Mouse (Mus musculus) CH12.LX (cell line): ENCODE data around the gene Tmc4. TPM values are rescaled to one million over a fixed set of nuclear protein-coding genes. Genes with fewer than 3 reads are reported as not detected.

Experiments
- DNase-seq: peaks from one replicate; pipeline ENCODE4 v3.0.0-alpha.2; 2013; ENCODE audit errors: extremely low read depth
- H3K27ac ChIP-seq: 2 replicates; pipeline ENCODE4 v1.5.1; 2012; ENCODE audit warnings: low read depth, mild to moderate bottlenecking, control low read depth, moderate library complexity; ENCODE audit not compliant: insufficient read depth
- H3K27me3 ChIP-seq: replicated peaks from 2 replicates; pipeline ENCODE3; 2012; ENCODE audit warnings: inconsistent platforms
- H3K36me3 ChIP-seq, 2 experiments: replicated peaks in 1 of 2; 2 replicates each; pipeline versions ENCODE3 to v1.6.1; 2012; ENCODE audit warnings: inconsistent platforms in 1 of 2, low read length in 1 of 2, mild to moderate bottlenecking in 1 of 2, mixed read lengths in 1 of 2, moderate library complexity in 1 of 2; ENCODE audit not compliant: control insufficient read depth in 1 of 2, insufficient read depth in 1 of 2
- H3K4me1 ChIP-seq, 2 experiments: 2 replicates each; pipeline ENCODE4 v1.6.1; 2012; ENCODE audit warnings: inconsistent platforms in 1 of 2, moderate library complexity in 1 of 2; ENCODE audit not compliant: insufficient read depth in 2 of 2, control insufficient read depth in 1 of 2
- H3K4me2 ChIP-seq: 2 replicates; pipeline ENCODE4 v1.6.1; 2012; ENCODE audit warnings: low read depth, mild to moderate bottlenecking, control low read depth; ENCODE audit not compliant: poor library complexity, insufficient read depth, severe bottlenecking
- H3K4me3 ChIP-seq, 3 experiments: fragments of 150-350 bp in 1 of 3; sonication (generic) in 1 of 3; replicated peaks in 1 of 3; 2 replicates each; pipeline versions ENCODE3 to v1.5.1; 2011 to 2012; ENCODE audit warnings: low read depth in 2 of 3, low read length in 2 of 3, mild to moderate bottlenecking in 2 of 3, moderate library complexity in 2 of 3, control low read depth in 1 of 3, improper control_type of control experiment in 1 of 3, inconsistent platforms in 1 of 3, mixed read lengths in 1 of 3; ENCODE audit not compliant: poor library complexity in 1 of 3
- H3K79me2 ChIP-seq: replicated peaks from 2 replicates; pipeline ENCODE4 v1.6.1; 2012; ENCODE audit warnings: mild to moderate bottlenecking, moderate library complexity; ENCODE audit not compliant: control insufficient read depth, poor library complexity, insufficient read depth, severe bottlenecking; ENCODE audit errors: extremely low read depth
- H3K9ac ChIP-seq: 2 replicates; pipeline ENCODE4 v1.6.1; 2012; ENCODE audit warnings: low read depth, mild to moderate bottlenecking, control low read depth, moderate library complexity; ENCODE audit not compliant: insufficient read depth
- H3K9me3 ChIP-seq: replicated peaks from 2 replicates; pipeline ENCODE3; 2012; ENCODE audit warnings: low read length, inconsistent platforms, mixed read lengths
- BHLHE40 ChIP-seq: IDR thresholded peaks from 2 replicates; pipeline ENCODE4 v1.6.1; 2011; ENCODE audit warnings: mild to moderate bottlenecking, low read depth, low read length, improper control_type of control experiment
- CHD1 ChIP-seq: IDR thresholded peaks from 2 replicates; pipeline ENCODE4 v1.6.1; 2012; ENCODE audit warnings: low read depth, low read length, improper control_type of control experiment, inconsistent platforms
- CHD2 ChIP-seq: IDR thresholded peaks from 2 replicates; pipeline ENCODE4 v1.6.1; 2011; ENCODE audit warnings: low read length, improper control_type of control experiment
- CTCF ChIP-seq, 2 experiments: IDR thresholded peaks in 1 of 2; conservative IDR thresholded peaks in 1 of 2; 2 replicates each; pipeline ENCODE4 v1.5.1; 2011 to 2012; ENCODE audit warnings: low read depth in 2 of 2, low read length in 2 of 2, improper control_type of control experiment in 1 of 2, inconsistent platforms in 1 of 2, mild to moderate bottlenecking in 1 of 2, moderate library complexity in 1 of 2
- E2F4 ChIP-seq: IDR thresholded peaks from 2 replicates; pipeline ENCODE4 v1.6.1; 2011; ENCODE audit warnings: low read depth, low read length, improper control_type of control experiment; ENCODE audit not compliant: insufficient replicate concordance
- EP300 ChIP-seq: IDR thresholded peaks from 2 replicates; pipeline ENCODE4 v1.6.1; 2011; ENCODE audit warnings: low read length, improper control_type of control experiment
- ETS1 ChIP-seq: conservative IDR thresholded peaks from 2 replicates; pipeline ENCODE4 v1.6.1; 2012; ENCODE audit warnings: low read depth, mild to moderate bottlenecking, inconsistent platforms, low read length, improper control_type of control experiment, moderate library complexity
- GABPA ChIP-seq: IDR thresholded peaks from 2 replicates; pipeline ENCODE4 v1.6.1; 2012; ENCODE audit warnings: low read depth, low read length, improper control_type of control experiment, inconsistent platforms; ENCODE audit not compliant: insufficient replicate concordance
- HCFC1 ChIP-seq: IDR thresholded peaks from 2 replicates; pipeline ENCODE4 v1.6.1; 2012; ENCODE audit warnings: low read depth, mild to moderate bottlenecking, inconsistent platforms, low read length, improper control_type of control experiment
- JUN ChIP-seq: IDR thresholded peaks from 2 replicates; pipeline ENCODE4 v1.6.1; 2011; ENCODE audit warnings: low read depth, mild to moderate bottlenecking, low read length, improper control_type of control experiment, moderate library complexity; ENCODE audit not compliant: insufficient read depth
- JUND ChIP-seq: conservative IDR thresholded peaks from 2 replicates; pipeline ENCODE4 v1.6.1; 2011; ENCODE audit warnings: low read depth, low read length, improper control_type of control experiment
- KAT2A ChIP-seq: IDR thresholded peaks from 2 replicates; pipeline ENCODE4 v1.6.1; 2012; ENCODE audit warnings: low read length, improper control_type of control experiment, inconsistent platforms; ENCODE audit not compliant: insufficient replicate concordance
- MAFK ChIP-seq: IDR thresholded peaks from 2 replicates; pipeline ENCODE4 v1.6.1; 2011; ENCODE audit warnings: low read length, improper control_type of control experiment; ENCODE audit not compliant: insufficient replicate concordance
- MAX ChIP-seq: IDR thresholded peaks from 2 replicates; pipeline ENCODE4 v1.6.1; 2011; ENCODE audit warnings: low read length, improper control_type of control experiment
- MAZ ChIP-seq: IDR thresholded peaks from 2 replicates; pipeline ENCODE4 v1.6.1; 2012; ENCODE audit warnings: low read depth, mild to moderate bottlenecking, inconsistent platforms, low read length, improper control_type of control experiment, moderate library complexity
- MEF2A ChIP-seq: IDR thresholded peaks from 2 replicates; pipeline ENCODE4 v1.6.1; 2014; ENCODE audit warnings: low read depth, mild to moderate bottlenecking, inconsistent platforms, low read length, improper control_type of control experiment, borderline replicate concordance
- MXI1 ChIP-seq: IDR thresholded peaks from 2 replicates; pipeline ENCODE4 v1.6.1; 2011; ENCODE audit warnings: mild to moderate bottlenecking, low read depth, low read length, improper control_type of control experiment
- MYC ChIP-seq: IDR thresholded peaks from 2 replicates; pipeline ENCODE4 v1.6.1; 2011; ENCODE audit warnings: low read depth, mild to moderate bottlenecking, improper control_type of control experiment, low read length
- NRF1 ChIP-seq: IDR thresholded peaks from 2 replicates; pipeline ENCODE4 v1.6.1; 2014; ENCODE audit warnings: low read depth, mild to moderate bottlenecking, inconsistent platforms, low read length, improper control_type of control experiment, moderate library complexity
- POLR2AphosphoS2 ChIP-seq: IDR thresholded peaks from 2 replicates; pipeline ENCODE4 v1.6.1; 2011; ENCODE audit warnings: low read depth, low read length, improper control_type of control experiment
- RCOR1 ChIP-seq: conservative IDR thresholded peaks from 2 replicates; pipeline ENCODE4 v1.6.1; 2012; ENCODE audit warnings: low read depth, mild to moderate bottlenecking, inconsistent platforms, low read length, improper control_type of control experiment
- SMC3 ChIP-seq: IDR thresholded peaks from 2 replicates; pipeline ENCODE4 v1.6.1; 2011; ENCODE audit warnings: low read depth, low read length, improper control_type of control experiment
- TCF12 ChIP-seq: IDR thresholded peaks from 2 replicates; pipeline ENCODE4 v1.6.1; 2014; ENCODE audit warnings: low read depth, mild to moderate bottlenecking, inconsistent platforms, low read length, improper control_type of control experiment
- USF1 ChIP-seq: IDR thresholded peaks from 2 replicates; pipeline ENCODE4 v1.6.1; 2014; ENCODE audit warnings: low read depth, mild to moderate bottlenecking, inconsistent platforms, low read length, improper control_type of control experiment
- ZC3H11A ChIP-seq: IDR thresholded peaks from 2 replicates; pipeline ENCODE4 v1.6.1; 2012; ENCODE audit warnings: low read depth, mild to moderate bottlenecking, inconsistent platforms, low read length, improper control_type of control experiment
- ZKSCAN1 ChIP-seq: IDR thresholded peaks from 2 replicates; pipeline ENCODE4 v1.6.1; 2012; ENCODE audit warnings: low read depth, inconsistent platforms, low read length, improper control_type of control experiment, borderline replicate concordance
- ZMIZ1 ChIP-seq: IDR thresholded peaks from 2 replicates; pipeline ENCODE4 v1.6.1; 2012; ENCODE audit warnings: low read depth, mild to moderate bottlenecking, inconsistent platforms, low read length, improper control_type of control experiment
- ZNF384 ChIP-seq: IDR thresholded peaks from 2 replicates; pipeline ENCODE4 v1.6.1; 2012; ENCODE audit warnings: low read depth, low read length, improper control_type of control experiment, inconsistent platforms
- dilution Hi-C: fragments of 300-500 bp; cut with MboI; formaldehyde crosslinking; loops from 2 replicates; pipeline ENCODE4 v1.14.3; 2020; ENCODE audit warnings: low sequenced_read_pairs; ENCODE audit not compliant: extremely low pct_unique_long_range_greater_than_20kb, extremely low pct_ligation_motif_present
- in situ Hi-C: fragments of 300-500 bp; cut with MboI; formaldehyde crosslinking; loops from 3 replicates; pipeline ENCODE4 v1.14.3; 2019; ENCODE audit warnings: low sequenced_read_pairs, low pct_ligation_motif_present, low pct_unique_long_range_greater_than_20kb, mixed read lengths
- polyA plus RNA-seq: library from polyadenylated mRNA; unstranded; fragments of >175 nt; gene quantifications from 2 replicates; pipeline ENCODE4 v1.2.1, GENCODE M21; 2012; ENCODE audit warnings: low read depth; ENCODE audit not compliant: insufficient read length
- total RNA-seq, 2 experiments: library from RNA; depleted of rRNA; stranded (reverse); fragments of 300-350 nt in 1 of 2; fragments of >200 nt in 1 of 2; gene quantifications; 2 replicates each; pipeline ENCODE4 v1.2.3; 2012 to 2014

The Tmc4 gene
- total and polyA plus RNA-seq, 3 experiments, result 0.56 to 4.6 (median 1.8) TPM

DNA sequence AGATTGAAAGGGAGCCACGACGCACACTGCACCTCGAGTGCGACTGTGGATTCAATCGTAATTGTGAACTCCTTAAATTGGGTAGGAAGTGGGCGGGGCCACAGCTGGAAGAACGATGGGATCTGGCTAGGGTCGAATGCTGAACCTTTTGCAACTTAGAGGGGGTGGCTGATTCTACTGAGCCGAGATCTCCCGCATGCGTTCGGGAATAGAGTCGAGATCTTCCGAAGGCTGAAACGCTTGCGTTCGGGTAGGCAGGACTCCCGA is 16.4 kb upstream of the Tmc4 start:
- Histone ChIP-seq H3K4me3 (peak overlapping the region; percentile 63 to 100 (median 77)), H3K27ac (peak overlapping the region; percentile 89), H3K4me2 (peak overlapping the region; percentile 57), H3K79me2 (peaks cover 13% of the 10 kb centered on the region), H3K36me3 (peaks cover 12 to 48% of the 10 kb centered on the region in 2 experiments), H3K27me3 (no peaks in the 10 kb centered on the region), H3K4me1 (peaks cover 0 to 33% of the 10 kb centered on the region in 2 experiments; a peak in 3 of 4 replicates), H3K9me3 (no peaks in the 10 kb centered on the region), H3K9ac (peak overlapping the region; percentile 93)
- in situ Hi-C loops, result no loop called here
- no peak for DNase-seq
- TF ChIP-seq POLR2AphosphoS2, result 0 out of 2 replicates have a peak, but pooled peaks have one; percentile 73
- no peak for TF ChIP-seq CTCF (conservative IDR thresholded peaks at IDR 0.05 in 1 of 2, IDR thresholded peaks at IDR 0.05 in 1 of 2; ENCODE audit: low read depth in 2 of 2, low read length in 2 of 2)
- TF ChIP-seq KAT2A, result 0 out of 2 replicates have a peak, but pooled peaks have one; percentile 5
- no peak for TF ChIP-seq EP300
- TF ChIP-seq NRF1, result 0 out of 2 replicates have a peak, but pooled peaks have one; percentile 3
- 0 out of 2 replicates have a peak, but pooled peaks have one; percentile 51 for TF ChIP-seq CHD1
- TF ChIP-seq ZNF384, result no peak
- peak; percentile 76; the same call in 1 of the 2 replicates for TF ChIP-seq MAX
- no peak; the same call in 1 of the 2 replicates for TF ChIP-seq ZMIZ1
- TF ChIP-seq MAFK, result no peak
- peak; percentile 12; the same call in 1 of the 2 replicates for TF ChIP-seq MAZ
- peak; percentile 58; the same call in 1 of the 2 replicates for TF ChIP-seq MXI1
- TF ChIP-seq MYC, result 0 out of 2 replicates have a peak, but pooled peaks have one; percentile 39
- dilution Hi-C loops, result no loop called here

DNA sequence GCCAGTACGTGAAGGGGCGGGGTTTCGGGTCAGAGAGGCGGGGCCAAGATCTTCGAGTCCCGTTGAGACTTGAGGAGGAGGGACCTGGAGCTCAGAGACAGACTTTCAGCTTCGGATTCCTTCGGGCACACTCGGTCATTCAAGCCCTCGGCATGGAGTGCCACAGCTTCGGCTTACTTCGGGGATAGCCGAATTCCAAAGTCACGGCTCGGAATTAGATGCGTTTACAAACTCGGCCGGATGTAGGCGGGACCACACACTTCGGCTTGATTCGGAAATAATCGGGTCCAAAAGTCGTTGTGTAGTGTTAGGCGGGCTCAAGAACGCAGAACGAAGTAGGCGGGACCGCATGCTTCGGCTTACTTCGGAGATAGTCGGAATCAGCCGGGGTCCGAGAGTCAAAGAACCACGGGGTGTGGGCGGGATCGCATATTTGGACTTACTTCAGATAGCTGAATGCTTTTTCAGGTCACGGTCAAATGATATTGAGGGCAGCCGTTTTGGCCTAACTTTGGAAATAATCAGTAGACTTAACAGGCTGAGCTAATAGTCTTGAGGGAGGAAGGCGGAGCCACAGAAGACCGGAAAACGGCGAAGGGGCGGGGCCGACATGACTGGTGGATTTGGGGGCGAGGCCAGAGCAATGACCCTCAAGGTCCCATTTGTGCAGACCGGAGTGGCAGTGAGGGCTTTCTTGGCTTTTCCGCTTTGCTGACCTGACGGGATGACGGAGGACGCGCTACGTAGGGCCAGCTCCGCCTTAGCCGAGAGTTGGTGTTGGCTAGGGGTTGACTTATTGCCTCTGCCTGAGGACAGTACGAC is 15.8 kb upstream of the Tmc4 start, which contains the start of gene Mboat7:
Gene Mboat7, minus strand, starts transcription at position 537 of the 822 bp plus-strand sequence.
- dilution Hi-C loops (no loop called here), in situ Hi-C loops (no loop called here)
- Histone ChIP-seq H3K9me3 (no peaks in the 10 kb centered on the region), H3K9ac (peak within 1 kb of the TSS; percentile 93), H3K4me3 (peak within 1 kb of the TSS; percentile 63 to 100 (median 77)), H3K4me2 (peak within 1 kb of the TSS; percentile 85), H3K4me1 (peaks cover 0 to 33% of the 10 kb centered on the region in 2 experiments; a peak in 3 of 4 replicates), H3K27me3 (no peaks in the 10 kb centered on the region), H3K27ac (peak within 1 kb of the TSS; percentile 89), H3K36me3 (peaks cover 13 to 46% of the 10 kb centered on the region in 2 experiments), H3K79me2 (peaks cover 13% of the 10 kb centered on the region)
- peak; percentile 97 for DNase-seq
- TF ChIP-seq BHLHE40 (0 out of 2 replicates have a peak, but pooled peaks have one; percentile 11), CTCF (conservative IDR thresholded peaks at IDR 0.05 in 1 of 2, IDR thresholded peaks at IDR 0.05 in 1 of 2; ENCODE audit: low read depth in 2 of 2, low read length in 2 of 2) (no peak), TCF12 (peak; percentile 14), RCOR1 (no peak), GABPA (no peak), SMC3 (no peak), MAX (0 out of 2 replicates have a peak, but pooled peaks have one; percentile 10), ETS1 (0 out of 2 replicates have a peak, but pooled peaks have one; percentile 4), CHD2 (no peak), JUND (0 out of 2 replicates have a peak, but pooled peaks have one; percentile 18), KAT2A (0 out of 2 replicates have a peak, but pooled peaks have one; percentile 29), HCFC1 (peak; percentile 30; the same call in 1 of the 2 replicates), ZMIZ1 (peak; percentile 77; the same call in 1 of the 2 replicates), USF1 (no peak), JUN (no peak), ZC3H11A (no peak), E2F4 (no peak), ZNF384 (no peak), MAFK (0 out of 2 replicates have a peak, but pooled peaks have one; percentile 33), EP300 (no peak), POLR2AphosphoS2 (no peak), ZKSCAN1 (no peak), MEF2A (no peak; the same call in 1 of the 2 replicates)
